Mouse (Mus musculus): ENCODE results near the gene Sirt7.

DNA sequence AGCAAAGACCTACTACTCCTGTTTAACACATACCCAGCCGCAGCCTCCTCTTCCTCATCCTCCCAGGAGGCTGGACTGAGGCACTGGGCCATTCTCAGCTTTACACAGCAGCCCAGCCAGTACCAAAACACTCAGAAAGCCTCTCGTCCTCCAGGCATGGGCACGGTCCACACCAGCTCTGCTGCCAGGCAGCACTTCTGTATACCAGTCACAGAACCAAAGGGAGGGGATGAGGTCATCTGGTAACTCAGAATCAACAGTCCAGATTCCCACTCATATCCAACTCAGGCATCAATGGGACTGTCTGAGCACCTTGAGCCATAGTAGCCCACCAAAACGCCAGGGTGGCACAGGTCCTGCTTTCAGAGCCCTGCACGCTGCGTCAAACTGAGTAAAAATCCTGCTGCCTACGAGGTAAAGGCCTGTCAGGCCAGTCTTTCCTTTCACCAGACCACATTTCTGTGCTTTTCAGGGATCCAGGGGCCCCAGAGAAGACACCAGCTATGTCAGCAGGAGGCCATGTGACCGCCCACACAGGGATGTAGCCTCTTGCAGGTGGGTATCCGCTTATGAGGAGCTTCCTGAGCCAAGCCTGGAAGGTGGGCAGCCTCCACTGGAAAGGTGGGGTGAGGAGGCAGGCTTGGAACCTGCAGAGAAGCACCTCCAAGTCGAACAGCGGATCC, 1.9 kb upstream of the Sirt7 start:
- peak in 1 of 2 experiments; percentile 40; a peak in 2 of 4 replicates for TF ChIP-seq POLR2A (IDR thresholded peaks at IDR 0.05; ENCODE audit: control insufficient read depth in 1 of 2, insufficient read depth in 1 of 2, low read depth in 1 of 2, low read length in 2 of 2, poor library complexity in 1 of 2)
- no peak for TF ChIP-seq BHLHE40 (IDR thresholded peaks at IDR 0.05; ENCODE audit: borderline replicate concordance, low read depth, low read length)
- TF ChIP-seq ZNF384 (IDR thresholded peaks at IDR 0.05; ENCODE audit: low read depth, low read length) = no peak
- no peak for TF ChIP-seq TBP (IDR thresholded peaks at IDR 0.05; ENCODE audit: low read depth, low read length)
- no peak for TF ChIP-seq CTCF (IDR thresholded peaks at IDR 0.05 in 2 of 3, conservative IDR thresholded peaks at IDR 0.05 in 1 of 3; ENCODE audit: control insufficient read depth in 1 of 3, insufficient read depth in 1 of 3, low read depth in 2 of 3, low read length in 3 of 3, poor library complexity in 1 of 3, severe bottlenecking in 1 of 3)
- TF ChIP-seq MAZ (IDR thresholded peaks at IDR 0.05; ENCODE audit: low read depth, low read length) = no peak
- TF ChIP-seq MYB (IDR thresholded peaks at IDR 0.05; ENCODE audit: low read depth, low read length) = no peak
- no peak for TF ChIP-seq GABPA (IDR thresholded peaks at IDR 0.05; ENCODE audit: low read depth, low read length)
- TF ChIP-seq CHD2 (IDR thresholded peaks at IDR 0.05; ENCODE audit: low read length) = no peak
- TF ChIP-seq EP300 (IDR thresholded peaks at IDR 0.05; ENCODE audit: low read depth in 1 of 2, low read length in 2 of 2) = no peak
- TF ChIP-seq HCFC1 (IDR thresholded peaks at IDR 0.05; ENCODE audit: low read depth, low read length) = no peak
- no peak for TF ChIP-seq E2F4 (IDR thresholded peaks at IDR 0.05; ENCODE audit: borderline replicate concordance, low read depth, low read length)
- TF ChIP-seq JUND (IDR thresholded peaks at IDR 0.05; ENCODE audit: low read depth, low read length) = no peak
- no peak for TF ChIP-seq POLR2AphosphoS2 (IDR thresholded peaks at IDR 0.05; ENCODE audit: low read length)

All from MEL (cell line).